In the genomic region with DNA sequence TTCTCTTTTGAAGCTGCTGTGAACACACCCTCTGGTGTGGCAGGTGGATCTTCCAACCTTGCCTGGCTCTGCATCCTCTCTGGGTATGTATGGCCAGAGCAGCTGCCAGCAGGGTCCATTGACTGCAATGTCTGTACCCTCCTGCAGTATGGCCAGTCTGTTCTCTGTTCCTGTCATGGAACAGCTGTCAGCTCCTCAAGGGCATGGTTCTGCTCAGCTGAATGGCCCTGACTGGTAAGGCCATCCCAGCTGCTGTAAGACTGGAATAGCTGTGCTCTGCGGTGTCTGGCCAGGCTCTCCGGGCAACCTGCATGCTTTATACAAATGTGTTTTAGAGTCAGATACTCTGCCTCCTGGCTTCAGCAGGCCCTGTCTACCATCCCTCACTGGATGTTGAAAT, we compare ENCODE assay signal across 28 mouse cellular contexts. TPM values are rescaled to one million over a fixed set of nuclear protein-coding genes. Genes with fewer than 3 reads are reported as not detected.
DNase-seq lines count a peak whose midpoint lies in the region; ATAC-seq and TF ChIP-seq lines count a peak whose summit lies in the region.
"Had no signal": no experiment of that assay in that cellular context is flagged by ENCODE, and none has a peak within 500 bp of the region (broad histone marks: within the 10 kb centered on the region; RNA-seq: fewer than 3 reads in every experiment).

No protein-coding gene starts in this region.

- H3K4me1 ChIP-seq in embryonic facial prominence, embryonic 14.5 days (ENCODE audit: control insufficient read depth, insufficient read depth, low read length) = no peaks in the 10 kb centered on the region
- no peaks in the 10 kb centered on the region for H3K4me1 ChIP-seq in embryonic facial prominence, embryonic 10.5 days
- H3K4me1 ChIP-seq in limb, embryonic 14.5 days (ENCODE audit: control insufficient read depth, insufficient read depth, low read length) = no peaks in the 10 kb centered on the region
- H3K4me1 ChIP-seq in limb, embryonic 15.5 days = 0 out of 2 replicates have a peak, but pooled peaks cover 2% of the 10 kb centered on the region
- H3K4me1 ChIP-seq: embryonic facial prominence, embryonic 12.5 days; embryonic facial prominence, embryonic 15.5 days; forebrain, embryonic 10.5 days; forebrain, embryonic 12.5 days had no signal

- ATAC-seq in embryonic facial prominence, embryonic 14.5 days (ENCODE audit: low read depth) = peak; percentile 61; the same call in 1 of the 2 replicates
- ATAC-seq in limb, embryonic 14.5 days (ENCODE audit: low FRiP score, low read depth) = 0 out of 2 replicates have a peak, but pooled peaks have one; percentile 23
- ATAC-seq in limb, embryonic 15.5 days (ENCODE audit: insufficient number of reproducible peaks, low FRiP score, low TSS enrichment, low read depth) = 0 out of 2 replicates have a peak, but pooled peaks have one; percentile 31
- ATAC-seq in inflammation-experienced regulatory T-cells, adult 6 months = no peak
- ATAC-seq: forebrain, embryonic 14.5 days; forebrain, embryonic 16.5 days had no signal

- H3K4me2 ChIP-seq in embryonic facial prominence, embryonic 14.5 days (ENCODE audit: low read depth, low read length) = no peak overlapping the region
- H3K4me2 ChIP-seq in limb, embryonic 14.5 days (replicated peaks; ENCODE audit: low read depth, low read length, severe bottlenecking) = no peak overlapping the region
- no peak overlapping the region for H3K4me2 ChIP-seq in limb, embryonic 15.5 days
- H3K4me2 ChIP-seq: embryonic facial prominence, embryonic 12.5 days; embryonic facial prominence, embryonic 15.5 days; forebrain, embryonic 12.5 days had no signal

- WGBS in embryonic facial prominence, embryonic 14.5 days = 94% methylated on average over 2 of the region's 2 CpGs
- 89% methylated on average over 2 of the region's 2 CpGs for WGBS in embryonic facial prominence, embryonic 10.5 days
- WGBS in limb, embryonic 14.5 days = 90% methylated on average over 2 of the region's 2 CpGs
- WGBS in limb, embryonic 15.5 days = 91% methylated on average over 2 of the region's 2 CpGs

- no peak overlapping the region for H3K4me3 ChIP-seq in embryonic facial prominence, embryonic 14.5 days (ENCODE audit: low read depth, low read length)
- H3K4me3 ChIP-seq in embryonic facial prominence, embryonic 10.5 days = no peak overlapping the region
- no peak overlapping the region for H3K4me3 ChIP-seq in limb, embryonic 14.5 days (replicated peaks; ENCODE audit: low read length)
- H3K4me3 ChIP-seq in limb, embryonic 15.5 days = no peak overlapping the region
- H3K4me3 ChIP-seq: embryonic facial prominence, embryonic 12.5 days; embryonic facial prominence, embryonic 15.5 days; erythroblast, embryonic 14.5 days; forebrain, embryonic 10.5 days; forebrain, embryonic 12.5 days had no signal

- H3K36me3 ChIP-seq in embryonic facial prominence, embryonic 14.5 days (ENCODE audit: control insufficient read depth, insufficient read depth, low read length) = no peaks in the 10 kb centered on the region
- no peaks in the 10 kb centered on the region for H3K36me3 ChIP-seq in embryonic facial prominence, embryonic 10.5 days (replicated peaks)
- H3K36me3 ChIP-seq in limb, embryonic 14.5 days (ENCODE audit: control insufficient read depth, insufficient read depth, low read length) = no peaks in the 10 kb centered on the region
- H3K36me3 ChIP-seq in limb, embryonic 15.5 days = no peaks in the 10 kb centered on the region
- H3K36me3 ChIP-seq: embryonic facial prominence, embryonic 12.5 days; embryonic facial prominence, embryonic 15.5 days; forebrain, embryonic 10.5 days; forebrain, embryonic 12.5 days had no signal

- DNase-seq in adrenal gland, postnatal 10 days = peak; percentile 20
- no peak for DNase-seq in adrenal gland, postnatal 25 days
- DNase-seq in embryonic facial prominence, embryonic 14.5 days (ENCODE audit: low spot score) = peak; percentile 23
- DNase-seq in embryonic facial prominence, embryonic 10.5 days (ENCODE audit: low spot score) = no peak
- no peak for DNase-seq in limb, embryonic 14.5 days (ENCODE audit: low spot score)
- DNase-seq: adrenal gland, postnatal 36 days; cerebellum, adult 11 months; cerebellum, adult 18-20 months; cerebellum, adult 8-10 months; cerebellum, adult 9-11 months; cerebellum, postnatal 14 days; cerebellum, postnatal 36 days; embryo, embryonic 11 days had no signal

- no peak for TF ChIP-seq POLR2A in limb, embryonic 14.5 days (IDR thresholded peaks at IDR 0.05; ENCODE audit: borderline replicate concordance, extremely low read depth, insufficient read depth, insufficient read length)

- no peaks in the 10 kb centered on the region for H3K9me3 ChIP-seq in embryonic facial prominence, embryonic 14.5 days (ENCODE audit: control insufficient read depth, low read length)
- no peaks in the 10 kb centered on the region for H3K9me3 ChIP-seq in embryonic facial prominence, embryonic 10.5 days
- H3K9me3 ChIP-seq in limb, embryonic 14.5 days (ENCODE audit: control insufficient read depth, low read length) = no peaks in the 10 kb centered on the region
- H3K9me3 ChIP-seq in limb, embryonic 15.5 days = no peaks in the 10 kb centered on the region
- H3K9me3 ChIP-seq: embryonic facial prominence, embryonic 12.5 days; embryonic facial prominence, embryonic 15.5 days; forebrain, embryonic 10.5 days; forebrain, embryonic 12.5 days had no signal

- H3K27me3 ChIP-seq in embryonic facial prominence, embryonic 14.5 days (replicated peaks; ENCODE audit: control insufficient read depth, insufficient read depth, low read length) = no peaks in the 10 kb centered on the region
- H3K27me3 ChIP-seq in embryonic facial prominence, embryonic 10.5 days (replicated peaks; ENCODE audit: low read depth, poor library complexity, severe bottlenecking) = no peaks in the 10 kb centered on the region
- no peaks in the 10 kb centered on the region for H3K27me3 ChIP-seq in limb, embryonic 14.5 days (ENCODE audit: control insufficient read depth, insufficient read depth, low read length)
- no peaks in the 10 kb centered on the region for H3K27me3 ChIP-seq in limb, embryonic 15.5 days
- H3K27me3 ChIP-seq: embryonic facial prominence, embryonic 12.5 days; embryonic facial prominence, embryonic 15.5 days; forebrain, embryonic 12.5 days had no signal

- no peak overlapping the region for H3K9ac ChIP-seq in embryonic facial prominence, embryonic 14.5 days (ENCODE audit: low read depth, low read length)
- no peak overlapping the region for H3K9ac ChIP-seq in limb, embryonic 14.5 days (ENCODE audit: low read depth, low read length, severe bottlenecking)
- H3K9ac ChIP-seq in limb, embryonic 15.5 days = no peak overlapping the region
- H3K9ac ChIP-seq: embryonic facial prominence, embryonic 12.5 days; embryonic facial prominence, embryonic 15.5 days; forebrain, embryonic 12.5 days had no signal

- H3K27ac ChIP-seq in embryonic facial prominence, embryonic 14.5 days (replicated peaks; ENCODE audit: low read depth, low read length) = no peak overlapping the region
- H3K27ac ChIP-seq in embryonic facial prominence, embryonic 10.5 days (replicated peaks) = no peak overlapping the region
- H3K27ac ChIP-seq in limb, embryonic 14.5 days (replicated peaks; ENCODE audit: low read depth, low read length) = no peak overlapping the region
- no peak overlapping the region for H3K27ac ChIP-seq in limb, embryonic 15.5 days
- H3K27ac ChIP-seq: embryonic facial prominence, embryonic 12.5 days; embryonic facial prominence, embryonic 15.5 days; forebrain, embryonic 10.5 days; forebrain, embryonic 12.5 days had no signal

RNA-seq across cellular contexts. Expression of a gene that starts 5.6 kb away (rescaled TPM):
- not detected for total RNA-seq in adrenal gland, postnatal 10 days (2021)
- 0.49 TPM in 1 of 2 replicates, not detected in the other for total RNA-seq in adrenal gland, postnatal 25 days (2021)
- polyA plus RNA-seq in embryonic facial prominence, embryonic 14.5 days (2014; fragmentation: Nextera tagmentation; extraction: Ambion mirVana) = 0.25 TPM in 1 of 2 replicates, not detected in the other
- polyA plus RNA-seq in embryonic facial prominence, embryonic 10.5 days (2016; fragmentation: Nextera tagmentation; extraction: Ambion mirVana) = not detected in 2 replicates
- not detected in 2 replicates for polyA plus RNA-seq in limb, embryonic 14.5 days (2012; rRNA removed)
- not detected in 2 replicates for polyA plus RNA-seq in limb, embryonic 14.5 days (2014; fragmentation: Nextera tagmentation; extraction: Ambion mirVana)
- polyA plus RNA-seq in limb, embryonic 15.5 days (2015; fragmentation: Nextera tagmentation; extraction: Ambion mirVana) = not detected in 2 replicates
- polyA plus RNA-seq in inflammation-experienced regulatory T-cells, adult 6 months (2017; shearing (Covaris generic)) = not detected
- total RNA-seq: common myeloid progenitor, adult 5-6 weeks; ES-E14; MEL had no signal
- polyA plus RNA-seq: brain, embryonic 14.5 days; C2C12; embryonic facial prominence, embryonic 12.5 days; erythroblast, embryonic 14.5 days; forebrain, embryonic 10.5 days; forebrain, embryonic 12.5 days; forebrain, embryonic 14.5 days; forebrain, embryonic 16.5 days; frontal cortex, adult 2 months had no signal

RNA-seq across cellular contexts. Expression of a gene that starts 7.4 kb away (rescaled TPM):
- not detected for total RNA-seq in adrenal gland, postnatal 10 days (2021)
- total RNA-seq in adrenal gland, postnatal 25 days (2021) = 0.15 TPM in 1 of 2 replicates, not detected in the other
- not detected in 2 replicates for polyA plus RNA-seq in embryonic facial prominence, embryonic 14.5 days (2014; fragmentation: Nextera tagmentation; extraction: Ambion mirVana)
- polyA plus RNA-seq in embryonic facial prominence, embryonic 10.5 days (2016; fragmentation: Nextera tagmentation; extraction: Ambion mirVana) = not detected in 2 replicates
- polyA plus RNA-seq in limb, embryonic 14.5 days (2012; rRNA removed) = 0.03 TPM in 1 of 2 replicates, not detected in the other
- polyA plus RNA-seq in limb, embryonic 14.5 days (2014; fragmentation: Nextera tagmentation; extraction: Ambion mirVana) = not detected in 2 replicates
- 0.08 TPM in 1 of 2 replicates, not detected in the other for polyA plus RNA-seq in limb, embryonic 15.5 days (2015; fragmentation: Nextera tagmentation; extraction: Ambion mirVana)
- not detected for polyA plus RNA-seq in inflammation-experienced regulatory T-cells, adult 6 months (2017; shearing (Covaris generic))
- total RNA-seq: adrenal gland, postnatal 36 days had no signal
- polyA plus RNA-seq: brain, embryonic 14.5 days; C2C12; embryonic facial prominence, embryonic 12.5 days; erythroblast, embryonic 14.5 days; forebrain, embryonic 10.5 days; forebrain, embryonic 12.5 days; forebrain, embryonic 14.5 days; forebrain, embryonic 16.5 days had no signal

RNA-seq across cellular contexts. Expression of a gene that starts 14.6 kb away (rescaled TPM):
- 10 to 100 TPM; 19.8 to 24.3 TPM for total RNA-seq in adrenal gland, postnatal 10 days (2021)
- 19.5 and 20.4 TPM in 2 replicates for total RNA-seq in adrenal gland, postnatal 25 days (2021)
- polyA plus RNA-seq in embryonic facial prominence, embryonic 14.5 days (2014; fragmentation: Nextera tagmentation; extraction: Ambion mirVana) = 28.1 and 29.2 TPM in 2 replicates
- polyA plus RNA-seq in embryonic facial prominence, embryonic 10.5 days (2016; fragmentation: Nextera tagmentation; extraction: Ambion mirVana) = 35.5 and 36.9 TPM in 2 replicates
- polyA plus RNA-seq in limb, embryonic 14.5 days (2012; rRNA removed) = 27.1 and 27.3 TPM in 2 replicates
- 28.6 and 28.8 TPM in 2 replicates for polyA plus RNA-seq in limb, embryonic 14.5 days (2014; fragmentation: Nextera tagmentation; extraction: Ambion mirVana)
- 31.4 and 33.6 TPM in 2 replicates for polyA plus RNA-seq in limb, embryonic 15.5 days (2015; fragmentation: Nextera tagmentation; extraction: Ambion mirVana)
- 10 to 100 TPM; 12.9 to 16.3 (median 13.2) TPM for polyA plus RNA-seq in inflammation-experienced regulatory T-cells, adult 6 months (2017; shearing (Covaris generic))

RNA-seq across cellular contexts. Expression of a gene that starts 18.5 kb away (rescaled TPM):
- total RNA-seq in adrenal gland, postnatal 10 days (2021) = 10 to 100 TPM; 12.3 to 19.8 TPM
- 19.9 and 21.1 TPM in 2 replicates for total RNA-seq in adrenal gland, postnatal 25 days (2021)
- polyA plus RNA-seq in embryonic facial prominence, embryonic 14.5 days (2014; fragmentation: Nextera tagmentation; extraction: Ambion mirVana) = 5.6 and 5.8 TPM in 2 replicates
- 9.6 and 10.9 TPM in 2 replicates for polyA plus RNA-seq in embryonic facial prominence, embryonic 10.5 days (2016; fragmentation: Nextera tagmentation; extraction: Ambion mirVana)
- polyA plus RNA-seq in limb, embryonic 14.5 days (2012; rRNA removed) = 18.0 and 22.1 TPM in 2 replicates
- polyA plus RNA-seq in limb, embryonic 14.5 days (2014; fragmentation: Nextera tagmentation; extraction: Ambion mirVana) = 6.1 and 6.3 TPM in 2 replicates
- polyA plus RNA-seq in limb, embryonic 15.5 days (2015; fragmentation: Nextera tagmentation; extraction: Ambion mirVana) = 9.1 and 9.9 TPM in 2 replicates
- 10 to 100 TPM; 22.2 to 31.4 (median 23.3) TPM for polyA plus RNA-seq in inflammation-experienced regulatory T-cells, adult 6 months (2017; shearing (Covaris generic))

RNA-seq across cellular contexts. Expression of a gene that starts 36.5 kb away (rescaled TPM):
- 10 to 100 TPM; 29.8 to 33.3 TPM for total RNA-seq in adrenal gland, postnatal 10 days (2021)
- 28.9 and 42.3 TPM in 2 replicates for total RNA-seq in adrenal gland, postnatal 25 days (2021)
- polyA plus RNA-seq in embryonic facial prominence, embryonic 14.5 days (2014; fragmentation: Nextera tagmentation; extraction: Ambion mirVana) = 21.4 and 22.6 TPM in 2 replicates
- 24.4 and 27.5 TPM in 2 replicates for polyA plus RNA-seq in embryonic facial prominence, embryonic 10.5 days (2016; fragmentation: Nextera tagmentation; extraction: Ambion mirVana)
- 32.4 and 40.1 TPM in 2 replicates for polyA plus RNA-seq in limb, embryonic 14.5 days (2012; rRNA removed)
- polyA plus RNA-seq in limb, embryonic 14.5 days (2014; fragmentation: Nextera tagmentation; extraction: Ambion mirVana) = 21.3 and 26.3 TPM in 2 replicates
- polyA plus RNA-seq in limb, embryonic 15.5 days (2015; fragmentation: Nextera tagmentation; extraction: Ambion mirVana) = 25.2 and 26.4 TPM in 2 replicates
- 10 to 100 TPM; 16.6 to 27.4 (median 20.6) TPM for polyA plus RNA-seq in inflammation-experienced regulatory T-cells, adult 6 months (2017; shearing (Covaris generic))

Comparison
In these comparisons a context has a peak if more than half of its experiments do, and no peak if none do; other contexts are left out.
1. DNase-seq: peak in adrenal gland, postnatal 10 days (single experiment) and embryonic facial prominence, embryonic 14.5 days (single experiment); none in adrenal gland, postnatal 25 days (single experiment), embryonic facial prominence, embryonic 10.5 days (single experiment) and limb, embryonic 14.5 days (single experiment).